Mouse (Mus musculus) megakaryocyte, embryonic 14.5 days (primary cell): ENCODE measurements at regions not wholly inside any gene's neighbourhood (a gene's known extent, or its start where the extent isn't known, plus 50 kb on each side); places are given as distances from the start of the nearest gene placed in this dataset.

Source experiments
- H3K27me3 ChIP-seq: replicated peaks from 2 replicates; pipeline ENCODE3; 2012; ENCODE audit warnings: inconsistent platforms
- H3K36me3 ChIP-seq: replicated peaks from 2 replicates; pipeline ENCODE3; 2012; ENCODE audit warnings: low read length, inconsistent platforms, mixed read lengths
- H3K4me1 ChIP-seq: 2 replicates; pipeline ENCODE4 v1.6.1; 2012; ENCODE audit warnings: inconsistent platforms
- H3K4me3 ChIP-seq: replicated peaks from 2 replicates; pipeline ENCODE3; 2012; ENCODE audit warnings: moderate library complexity, mild to moderate bottlenecking, inconsistent platforms
- H3K9me3 ChIP-seq: 2 replicates; pipeline ENCODE4 v1.6.1; 2012; ENCODE audit warnings: inconsistent platforms
- FLI1 ChIP-seq: IDR thresholded peaks from 2 replicates; pipeline ENCODE4 v1.6.1; 2012; ENCODE audit warnings: low read length, inconsistent platforms, mixed read lengths
- GATA1 ChIP-seq: IDR thresholded peaks from 3 replicates; pipeline ENCODE4 v1.6.1; 2012; ENCODE audit warnings: mixed read lengths, low read length, inconsistent platforms, borderline replicate concordance

DNA sequence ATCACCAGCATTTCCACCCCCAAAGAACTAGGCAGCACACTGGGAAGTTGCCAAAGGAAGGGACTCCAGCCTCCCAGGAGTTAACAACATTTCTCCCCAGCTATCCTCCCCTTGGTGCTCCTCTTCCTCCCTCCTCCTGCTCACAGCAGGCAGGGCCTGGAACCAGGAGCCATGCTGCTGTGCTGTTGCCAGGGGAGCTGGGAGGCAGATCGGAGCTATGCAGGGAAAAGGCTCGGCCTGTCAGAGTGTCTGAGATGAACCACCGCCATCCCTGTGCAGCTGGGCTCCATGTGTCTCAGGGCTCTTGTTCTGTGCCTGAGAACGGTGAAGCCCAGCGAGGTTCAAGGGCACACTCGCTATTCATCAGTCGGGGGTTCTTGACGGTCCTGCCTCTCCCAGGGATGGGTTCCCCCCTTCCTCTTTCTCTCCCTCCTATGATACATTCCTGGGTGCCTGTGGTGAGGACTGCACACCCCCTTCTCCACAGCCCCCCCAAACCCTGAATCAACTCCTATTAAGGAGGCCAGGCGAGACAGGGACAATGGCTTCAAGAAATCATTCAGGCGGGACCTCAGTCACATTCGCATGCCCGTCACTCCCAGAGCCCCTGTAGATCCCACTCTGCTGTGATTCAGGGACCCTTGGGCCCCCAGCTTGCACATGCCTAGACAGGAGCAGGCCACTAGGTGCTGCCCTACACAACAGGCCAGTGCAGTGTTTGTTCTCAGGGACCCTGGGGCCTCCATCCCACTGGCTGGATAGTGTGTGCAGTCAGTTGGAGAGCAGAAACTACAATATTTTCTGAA, 65.6 kb upstream of the Polg start:
- Histone ChIP-seq H3K27me3 (peaks cover 97% of the 10 kb centered on the region), H3K4me3 (no peak overlapping the region), H3K9me3 (no peaks in the 10 kb centered on the region), H3K4me1 (peaks cover 14% of the 10 kb centered on the region), H3K36me3 (no peaks in the 10 kb centered on the region)
- TF ChIP-seq GATA1 (no peak), FLI1 (no peak)

DNA sequence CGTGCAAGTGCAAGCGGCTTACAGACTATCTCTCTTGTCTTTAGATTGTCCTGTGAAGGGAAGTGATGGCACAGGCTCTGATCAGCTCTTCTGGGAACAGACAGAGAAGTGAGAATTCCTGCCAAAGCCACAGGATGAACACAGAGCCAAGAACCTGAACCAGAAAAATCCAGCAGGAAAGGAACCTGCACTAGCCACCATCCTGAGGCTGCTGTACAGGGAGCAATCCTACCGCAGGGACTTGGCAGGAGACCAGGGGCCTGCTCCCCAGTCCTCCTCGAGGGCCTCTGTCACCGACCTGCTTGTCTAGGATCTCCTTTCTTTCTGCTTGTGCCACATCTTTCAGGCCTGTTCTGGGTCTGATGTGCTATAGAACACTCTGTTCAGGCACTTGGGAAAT, 65.0 kb upstream of the Polg start:
- H3K4me3 ChIP-seq: no peak overlapping the region
- no peaks in the 10 kb centered on the region for H3K9me3 ChIP-seq
- H3K4me1 ChIP-seq: peaks cover 8% of the 10 kb centered on the region
- H3K36me3 ChIP-seq: no peaks in the 10 kb centered on the region
- TF ChIP-seq GATA1 (no peak), FLI1 (no peak)
- peaks cover 97% of the 10 kb centered on the region for H3K27me3 ChIP-seq

GRCm38 (mm10) chr7:79529480-79529879, 63.3 kb upstream of the Polg start:
- H3K9me3 ChIP-seq: no peaks in the 10 kb centered on the region
- no peaks in the 10 kb centered on the region for H3K4me1 ChIP-seq
- peaks cover 97% of the 10 kb centered on the region for H3K27me3 ChIP-seq
- no peaks in the 10 kb centered on the region for H3K36me3 ChIP-seq
- H3K4me3 ChIP-seq: no peak overlapping the region
- no peak for TF ChIP-seq GATA1
- TF ChIP-seq FLI1: no peak

GRCm38 (mm10) chr7:79527984-79528383, 61.8 kb upstream of the Polg start:
- H3K4me3 ChIP-seq: no peak overlapping the region
- H3K27me3 ChIP-seq: peaks cover 96% of the 10 kb centered on the region
- H3K4me1 ChIP-seq: no peaks in the 10 kb centered on the region
- TF ChIP-seq FLI1 (no peak), GATA1 (no peak)
- H3K36me3 ChIP-seq: no peaks in the 10 kb centered on the region
- H3K9me3 ChIP-seq: no peaks in the 10 kb centered on the region

GRCm38 (mm10) chr7:79525690-79526630, 59.8 kb upstream of the Polg start:
- Histone ChIP-seq H3K4me1 (no peaks in the 10 kb centered on the region), H3K4me3 (no peak overlapping the region), H3K27me3 (peaks cover 96% of the 10 kb centered on the region), H3K9me3 (no peaks in the 10 kb centered on the region), H3K36me3 (no peaks in the 10 kb centered on the region)
- TF ChIP-seq GATA1 (no peak), FLI1 (no peak)

GRCm38 (mm10) chr7:79524921-79525320, 58.8 kb upstream of the Polg start:
- H3K9me3 ChIP-seq: no peaks in the 10 kb centered on the region
- no peak for TF ChIP-seq FLI1
- H3K36me3 ChIP-seq: no peaks in the 10 kb centered on the region
- H3K27me3 ChIP-seq: peaks cover 96% of the 10 kb centered on the region
- no peak overlapping the region for H3K4me3 ChIP-seq
- H3K4me1 ChIP-seq: no peaks in the 10 kb centered on the region

DNA sequence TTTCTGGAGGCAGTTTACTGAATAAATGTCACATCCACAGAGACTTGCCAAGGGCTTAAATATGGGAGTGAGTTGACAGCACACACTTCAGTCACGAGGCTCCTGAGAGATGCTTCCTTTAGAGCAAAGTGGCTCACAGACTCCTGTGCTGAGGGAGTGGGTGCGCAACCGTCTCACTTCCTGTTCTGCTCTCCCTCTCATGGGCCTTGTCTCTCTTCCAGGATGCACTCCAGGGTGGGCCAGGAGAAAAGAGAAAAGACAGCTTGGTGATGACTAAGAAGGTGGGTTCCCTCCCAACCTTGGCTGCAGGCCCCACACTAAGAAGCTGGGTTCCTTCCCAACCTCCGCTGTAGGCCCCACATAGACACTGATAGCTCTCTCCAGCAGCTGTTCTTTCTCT, 57.5 kb upstream of the Polg start:
- Histone ChIP-seq H3K27me3 (peaks cover 98% of the 10 kb centered on the region), H3K36me3 (no peaks in the 10 kb centered on the region), H3K4me3 (no peak overlapping the region), H3K4me1 (no peaks in the 10 kb centered on the region), H3K9me3 (no peaks in the 10 kb centered on the region)
- TF ChIP-seq FLI1 (no peak), GATA1 (no peak)

DNA sequence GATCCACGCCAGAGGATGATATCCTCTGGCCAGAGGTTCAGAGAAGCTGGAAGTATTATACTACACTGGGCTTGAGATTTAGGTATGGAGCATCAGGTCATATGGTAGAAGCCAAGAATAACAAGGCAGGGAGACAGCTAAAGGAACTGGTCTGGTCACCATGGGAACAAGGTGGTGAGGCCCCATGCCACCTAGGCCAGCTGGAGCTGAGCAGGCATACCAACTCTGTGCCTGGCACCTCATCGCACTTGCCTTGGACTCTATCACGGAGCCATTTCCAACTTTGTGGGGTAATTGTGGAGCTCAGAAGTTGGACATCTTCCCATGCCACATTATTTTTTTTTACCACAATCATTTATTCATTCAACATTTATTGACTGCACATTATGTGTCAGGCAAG, 55.9 kb upstream of the Polg start:
- Histone ChIP-seq H3K9me3 (no peaks in the 10 kb centered on the region), H3K4me3 (no peak overlapping the region), H3K27me3 (peaks cover 98% of the 10 kb centered on the region), H3K36me3 (no peaks in the 10 kb centered on the region), H3K4me1 (no peaks in the 10 kb centered on the region)
- no peak for TF ChIP-seq FLI1
- TF ChIP-seq GATA1: no peak

DNA sequence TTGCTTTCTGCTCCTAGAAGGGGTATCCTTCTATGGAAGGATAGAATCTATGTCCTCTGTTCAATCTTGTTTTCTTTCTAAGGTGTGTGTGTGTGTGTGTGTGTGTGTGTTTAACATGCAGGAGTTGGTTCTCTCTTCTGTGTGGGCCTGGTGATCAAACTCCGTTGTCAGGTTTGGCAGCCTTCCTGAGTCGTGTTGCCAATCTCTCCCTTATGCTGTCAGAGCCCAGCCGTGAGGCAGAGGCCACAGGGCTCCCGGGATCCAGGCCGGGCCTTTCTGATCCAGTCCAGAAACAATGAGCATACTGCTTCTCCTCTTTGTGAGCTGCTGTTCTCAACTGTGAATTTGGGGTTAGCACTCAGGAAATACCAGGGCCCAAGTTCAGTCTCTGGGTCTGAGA, 55.1 kb upstream of the Polg start:
- Histone ChIP-seq H3K4me3 (no peak overlapping the region), H3K27me3 (peaks cover 98% of the 10 kb centered on the region), H3K36me3 (no peaks in the 10 kb centered on the region), H3K4me1 (no peaks in the 10 kb centered on the region), H3K9me3 (no peaks in the 10 kb centered on the region)
- TF ChIP-seq GATA1 (no peak), FLI1 (no peak)

- Histone ChIP-seq H3K4me1 (peaks cover 4% of the 10 kb centered on the region), H3K27me3 (peaks cover 98% of the 10 kb centered on the region), H3K9me3 (peaks cover 5% of the 10 kb centered on the region; the same call in 1 of the 2 replicates), H3K4me3 (no peak overlapping the region), H3K36me3 (no peaks in the 10 kb centered on the region)
- TF ChIP-seq GATA1: no peak
- no peak for TF ChIP-seq FLI1
Observed at GRCm38 (mm10) chr7:79520222-79520710, 54.1 kb upstream of the Polg start.
